Mouse (Mus musculus) left cerebral cortex, postnatal 25 days (tissue): ENCODE results near the gene AC129217.1. TPM values are rescaled to one million over a fixed set of nuclear protein-coding genes. Genes with fewer than 3 reads are reported as not detected.
A peak's percentile ranks its signal among the peaks of the same experiment; 100 is the strongest.
"Not testable (repeated sequence)": the region's sequence is repeated elsewhere in the genome, so short reads cannot be mapped to it uniquely, and the experiment has no call there.

ENCODE experiments used
- DNase-seq, 2 experiments: peaks; one replicate each; pipeline ENCODE4 v3.0.0; 2022; ENCODE audit warnings: low spot score in 2 of 2, mixed read lengths in 1 of 2
- intact Hi-C: fragments of 180-260 bp; cut with DNase I; formaldehyde crosslinking; loops from one replicate; pipeline ENCODE4 v1.15.1; 2025
- total RNA-seq, 2 experiments: library from RNA; stranded (reverse); gene quantifications; 2 replicates each; pipeline ENCODE4 v1.2.3; 2021

Gene AC129217.1
- total RNA-seq, 2 experiments from 2014 or later: not detected

- intact Hi-C loops: no loop called here
- peak in 1 of 2 experiments; percentile 70 for DNase-seq
Measured at GRCm38 (mm10) chr19:8852236-8852928, 22.8 kb downstream of the AC129217.1 start.

DNA sequence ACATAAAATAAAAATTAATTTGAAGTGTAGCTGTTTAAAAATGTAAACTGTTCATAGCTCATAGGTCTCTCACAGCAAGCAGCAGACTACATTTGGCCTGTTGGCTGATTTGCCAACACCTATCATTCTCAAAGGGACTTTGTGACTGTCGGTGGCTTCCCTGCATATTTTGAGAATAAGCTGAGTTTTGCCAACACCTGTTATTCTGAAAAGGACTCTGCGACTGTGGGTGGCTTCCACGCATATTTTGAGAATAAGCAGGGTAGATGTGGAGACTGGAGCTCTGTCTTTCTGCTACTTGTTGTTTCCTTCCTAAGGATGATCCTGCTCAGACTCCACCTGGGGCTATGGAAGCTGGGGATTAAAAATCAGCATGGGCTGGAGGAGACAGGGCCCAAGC is 23.5 kb downstream of the AC129217.1 start:
- intact Hi-C loops: no loop called here
- DNase-seq: peak in 1 of 2 experiments; percentile 76

GRCm38 (mm10) chr19:8857689-8858088 is 28.1 kb downstream of the AC129217.1 start:
- no peak for DNase-seq

GRCm38 (mm10) chr19:8859018-8859417 is 29.4 kb downstream of the AC129217.1 start:
- no peak for DNase-seq
- intact Hi-C loops: loop anchor here (5.0 kb wide), 1 partner anchor 253 kb away; no protein-coding TSS in a partner anchor

More at GRCm38 (mm10) chr19:8857689-8858088, 28.1 kb downstream of the AC129217.1 start:
- intact Hi-C loops: loop anchor here (5.0 kb wide), 1 partner anchor 255 kb away; no protein-coding TSS in a partner anchor

DNA sequence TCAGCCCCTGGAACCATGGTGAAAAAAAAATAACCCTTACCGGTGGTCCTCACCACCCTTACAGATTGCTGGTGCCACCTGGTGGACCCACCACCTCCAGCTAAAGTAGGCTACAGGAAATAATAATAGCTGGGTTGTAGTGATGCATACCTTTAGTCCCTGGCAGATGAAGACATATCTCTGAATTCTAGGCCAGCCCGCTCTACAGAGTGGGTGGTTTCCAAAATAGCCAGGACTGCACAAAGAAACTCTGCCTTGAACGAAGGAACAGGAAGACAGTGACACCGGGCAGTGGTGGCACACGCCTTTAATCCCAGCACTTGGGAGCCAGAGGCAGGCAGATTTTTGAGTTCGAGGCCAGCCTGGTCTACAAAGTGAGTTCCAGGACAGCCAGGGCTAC is 34.7 kb downstream of the AC129217.1 start:
- peak in 1 of 2 experiments; percentile 71 for DNase-seq
- intact Hi-C loops: no loop called here

DNA sequence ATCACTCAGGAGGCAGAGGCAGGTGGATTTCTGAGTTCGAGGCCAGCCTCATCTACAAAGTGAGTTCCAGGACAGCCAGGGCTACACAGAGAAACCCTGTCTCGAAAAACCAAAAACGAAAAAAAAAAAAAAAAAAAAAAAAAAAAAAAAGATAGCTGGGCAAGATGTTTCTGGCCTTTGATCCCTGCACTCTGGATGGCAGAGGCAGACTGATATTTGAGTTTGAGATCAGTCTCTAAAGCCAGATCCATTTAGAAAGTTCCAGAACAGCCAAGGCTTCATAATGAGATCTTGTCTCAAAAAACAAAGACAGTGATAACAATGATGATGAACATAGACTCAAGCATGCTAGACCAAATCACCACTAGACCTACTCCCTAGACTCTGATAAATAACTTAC is 40.8 kb downstream of the AC129217.1 start:
- intact Hi-C loops, DNase-seq: not testable (repeated sequence)

DNA sequence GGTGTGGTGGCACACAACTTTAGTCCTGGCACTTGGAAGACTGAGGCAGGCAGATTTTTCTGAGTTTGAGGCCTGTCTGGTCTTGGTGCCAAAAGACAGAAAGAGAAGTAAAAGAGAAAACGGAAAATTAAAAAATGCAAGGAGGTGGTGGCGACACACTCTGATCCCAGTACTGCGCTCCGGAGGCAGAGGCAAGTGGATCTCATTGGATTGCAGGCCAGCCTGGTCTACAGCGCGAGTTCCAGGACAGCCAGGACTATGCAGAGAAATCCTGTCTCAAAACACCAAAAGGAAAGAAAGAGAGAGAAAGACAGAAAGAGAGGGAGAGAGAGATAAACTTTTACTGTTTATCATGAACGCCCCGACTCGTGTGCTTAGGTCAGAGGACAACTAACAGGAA is 41.3 kb downstream of the AC129217.1 start:
- intact Hi-C loops: no loop called here
- DNase-seq: no peak

DNA sequence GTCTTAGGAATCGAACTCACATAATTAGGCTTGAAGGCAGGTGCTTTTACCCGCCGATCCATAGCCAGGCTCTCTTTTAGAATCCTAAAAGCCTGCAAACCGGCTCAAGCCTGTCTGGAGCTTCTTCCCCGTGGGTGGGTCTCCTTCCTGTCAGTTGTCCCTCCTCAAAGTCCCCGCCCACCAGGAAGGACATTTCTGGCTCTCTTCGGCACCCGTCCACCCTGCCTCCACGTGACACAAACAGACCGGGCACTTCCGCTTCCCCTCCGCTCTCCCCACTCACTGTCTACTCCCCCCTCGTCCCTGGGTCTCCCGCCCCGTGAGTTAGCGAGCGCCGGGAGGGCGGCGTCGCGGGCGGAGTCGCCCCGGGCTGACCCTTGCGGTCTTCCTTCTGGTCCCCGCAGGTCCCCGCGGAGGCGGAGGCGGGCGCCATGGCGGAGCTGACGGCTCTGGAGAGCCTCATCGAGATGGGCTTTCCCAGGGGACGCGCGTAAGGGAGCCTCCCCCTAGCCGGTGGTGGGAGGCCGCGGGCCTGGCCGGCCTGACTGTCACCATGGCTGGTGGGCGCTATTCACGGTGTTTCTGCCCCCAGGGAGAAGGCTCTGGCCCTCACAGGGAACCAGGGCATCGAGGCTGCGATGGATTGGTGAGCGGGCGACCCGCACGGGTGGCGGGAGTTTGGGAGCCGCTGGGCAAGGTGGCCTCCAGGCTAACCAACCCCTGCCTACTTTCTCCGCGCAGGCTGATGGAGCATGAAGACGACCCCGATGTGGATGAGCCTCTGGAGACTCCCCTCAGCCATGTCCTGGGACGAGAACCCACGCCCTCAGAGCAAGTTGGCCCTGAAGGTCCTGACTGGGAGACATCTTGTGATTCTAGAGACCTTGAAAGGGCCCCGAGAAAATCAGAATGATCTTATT is 42.0 kb downstream of the AC129217.1 start, which contains the start of gene Ubxn1:
TSS of gene Ubxn1 (plus strand) at position 230 of the 920 bp plus-strand sequence.
- intact Hi-C loops: no loop called here
- peak; percentile 96 to 99 for DNase-seq

- intact Hi-C loops: no loop called here
- no peak for DNase-seq
Measured at GRCm38 (mm10) chr19:8872266-8872840, 42.8 kb downstream of the AC129217.1 start.

- no peak for DNase-seq
- intact Hi-C loops: no loop called here
Measured at GRCm38 (mm10) chr19:8875031-8875430, 45.5 kb downstream of the AC129217.1 start.

DNA sequence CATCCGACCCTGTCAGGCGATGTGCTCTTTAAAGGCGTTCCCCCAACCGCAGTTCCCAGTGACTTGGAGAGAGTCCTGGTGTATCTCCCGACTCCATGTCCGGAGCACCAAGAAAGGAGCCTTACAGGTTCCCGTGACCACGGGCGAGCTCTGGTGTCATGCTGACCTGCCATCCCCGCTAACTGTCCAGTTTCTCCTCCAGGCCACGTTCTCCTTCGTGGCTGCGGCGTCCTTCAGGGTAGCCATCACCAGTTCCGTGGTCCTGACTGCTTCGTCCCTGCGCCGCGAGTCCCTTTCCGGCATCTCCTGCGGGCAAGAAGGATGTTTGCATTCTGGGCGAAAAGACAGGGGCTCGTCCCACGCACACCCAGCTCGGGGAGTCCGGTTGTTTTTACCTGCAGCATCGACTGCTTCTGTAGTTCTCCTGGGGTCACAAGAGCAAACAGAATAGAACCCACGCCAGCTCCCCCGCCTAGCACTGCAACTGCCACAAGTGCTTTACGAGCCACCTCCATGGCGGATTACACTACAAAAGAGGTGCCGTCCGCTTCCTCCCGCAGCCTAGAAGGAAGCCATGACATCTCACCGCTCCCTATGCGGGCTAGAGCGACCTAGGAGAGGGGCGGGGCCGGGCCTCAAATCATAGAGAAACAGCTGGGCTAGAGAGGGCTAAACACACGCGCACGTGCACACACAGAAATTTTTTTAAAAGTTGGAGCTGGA is 50.9 kb downstream of the AC129217.1 start, which contains the start of gene Uqcc3:
TSS of gene Uqcc3 (minus strand) at position 613 of the 723 bp plus-strand sequence.
- intact Hi-C loops: no loop called here

GRCm38 (mm10) chr19:8881034-8881392 is 51.4 kb downstream of the AC129217.1 start:
- intact Hi-C loops: no loop called here
- no peak for DNase-seq

More for the DNA sequence above, 50.9 kb downstream of the AC129217.1 start, which contains the start of gene Uqcc3:
- peak; percentile 89 to 93 for DNase-seq

DNA sequence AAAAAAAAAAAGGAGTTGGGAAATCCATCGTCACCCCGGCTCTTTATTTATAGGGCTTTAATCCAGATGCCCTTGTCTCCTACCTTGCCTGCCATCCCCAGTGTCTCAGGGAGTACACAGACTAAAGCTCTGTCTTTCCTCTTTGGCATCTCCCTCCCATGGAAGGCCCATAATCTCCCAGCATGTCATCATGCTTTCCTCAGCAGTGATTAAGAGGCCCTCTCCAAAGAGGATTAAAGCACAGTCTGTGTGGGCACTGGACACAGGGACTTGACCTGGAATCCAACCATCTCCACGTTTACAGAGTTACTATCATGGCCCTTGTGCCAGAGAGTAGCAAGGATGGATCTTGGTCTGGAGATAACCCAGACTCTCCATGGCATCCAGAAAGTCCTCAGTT is 54.0 kb downstream of the AC129217.1 start, which contains the start of the genes Lbhd1 and Gm49403:
TSS of gene Lbhd1 (plus strand) at position 117 of the 400 bp plus-strand sequence.
TSS of gene Gm49403 (plus strand) at position 315 of the 400 bp plus-strand sequence.
- intact Hi-C loops: no loop called here

DNA sequence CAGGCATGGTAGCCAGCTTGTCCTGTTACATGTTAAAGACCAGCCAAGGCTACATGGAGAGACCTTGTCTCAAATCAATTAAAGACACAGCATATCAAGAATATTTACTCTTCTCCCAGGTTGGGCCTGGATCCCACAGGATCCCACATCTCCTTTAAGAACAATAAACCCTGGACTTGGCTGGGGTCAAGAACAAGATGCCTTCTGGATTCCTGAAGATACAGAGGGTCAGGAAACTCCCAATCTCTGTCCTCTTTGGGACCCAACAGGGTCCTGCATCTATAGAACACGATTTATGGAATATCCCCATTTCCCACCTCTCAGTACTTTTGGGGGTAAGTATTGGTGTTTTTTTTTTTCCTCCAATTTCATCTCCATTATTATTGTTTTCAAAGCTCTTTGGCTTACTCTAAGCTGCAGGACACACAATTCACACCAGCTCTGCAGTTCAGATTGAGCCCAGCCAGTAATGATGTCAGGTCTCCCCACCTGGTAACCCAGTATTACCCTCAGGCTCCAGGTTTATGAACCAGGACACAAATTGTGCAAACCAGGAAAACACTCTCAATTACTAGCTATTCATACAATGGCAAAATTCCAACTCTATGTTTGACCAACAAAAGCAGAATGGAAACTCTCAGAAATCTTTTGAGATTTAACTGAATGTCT is 57.5 kb downstream of the AC129217.1 start:
- intact Hi-C loops: loop anchor here (5.0 kb wide), 1 partner anchor 45 kb away; no protein-coding TSS in a partner anchor
- no peak for DNase-seq

More for the DNA sequence above, 54.0 kb downstream of the AC129217.1 start, which contains the start of the genes Lbhd1 and Gm49403:
- no peak for DNase-seq

DNA sequence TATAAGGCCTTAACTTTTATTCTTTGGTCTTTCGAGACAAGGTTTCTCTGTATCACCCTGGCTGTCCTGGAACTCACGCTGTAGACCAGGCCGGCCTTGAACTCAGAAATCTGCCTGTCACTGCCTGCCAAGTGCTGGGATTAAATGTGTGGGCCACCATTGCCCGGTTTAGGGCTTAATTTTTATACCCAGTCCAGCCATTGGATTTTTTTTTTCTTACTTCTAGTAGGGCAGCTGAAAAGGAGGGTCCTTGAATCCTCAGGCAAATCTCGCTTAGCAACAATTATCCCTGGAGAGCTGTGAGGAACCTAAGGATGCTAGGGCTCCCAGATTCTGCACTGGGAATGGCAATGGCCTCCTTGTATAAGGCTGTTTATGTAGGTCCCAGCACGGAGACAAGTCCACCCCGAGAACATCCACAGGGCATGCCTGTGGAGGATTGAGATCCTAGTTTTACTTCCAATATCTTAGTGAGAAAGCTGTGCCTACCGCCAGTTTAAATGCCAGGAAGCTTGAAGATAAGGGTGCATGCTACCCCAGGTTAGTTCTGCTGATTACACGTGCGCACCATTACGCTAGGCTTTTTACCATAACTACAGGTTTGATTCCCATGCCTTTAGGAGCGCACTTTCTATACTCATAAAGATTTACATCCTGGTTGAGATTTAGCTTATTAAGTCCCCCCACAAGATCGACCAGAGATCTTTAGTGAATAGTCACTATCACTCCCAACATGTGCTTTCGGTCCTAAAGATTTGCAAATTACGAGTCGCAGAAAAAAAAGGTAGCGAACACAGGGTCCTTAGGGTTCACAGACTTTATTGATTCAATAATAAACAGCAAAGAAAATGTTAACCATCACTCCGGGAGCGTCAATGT is 58.3 kb downstream of the AC129217.1 start:
- no peak for DNase-seq
- intact Hi-C loops: loop anchor here (5.0 kb wide), 1 partner anchor 46 kb away; no protein-coding TSS in a partner anchor

- intact Hi-C loops: loop anchor here (5.0 kb wide), 1 partner anchor 46 kb away; no protein-coding TSS in a partner anchor
- peak; percentile 93 to 97 for DNase-seq
Measured at GRCm38 (mm10) chr19:8888511-8889385, 59.2 kb downstream of the AC129217.1 start, which contains the start of the genes 1810009A15Rik and Gm49416. TSS of gene 1810009A15Rik (plus strand) at chr19:8888853. TSS of gene Gm49416 (plus strand) at chr19:8888926.
